Mouse (Mus musculus): ENCODE measurements around the gene Mocs3.
A peak's percentile ranks its signal among the peaks of the same experiment; 100 is the strongest.

Mocs3 gene

GRCm38 (mm10) chr2:168230026-168230728 lies at the start of gene Mocs3, which contains the start of the genes Gm20716 and Dpm1:
TSS of gene Mocs3 (plus strand) at chr2:168230622.
TSS of gene Gm20716 (minus strand) at chr2:168230364.
TSS of gene Dpm1 (minus strand) at chr2:168230591.
- DNase-seq = peak; percentile 92

DNA sequence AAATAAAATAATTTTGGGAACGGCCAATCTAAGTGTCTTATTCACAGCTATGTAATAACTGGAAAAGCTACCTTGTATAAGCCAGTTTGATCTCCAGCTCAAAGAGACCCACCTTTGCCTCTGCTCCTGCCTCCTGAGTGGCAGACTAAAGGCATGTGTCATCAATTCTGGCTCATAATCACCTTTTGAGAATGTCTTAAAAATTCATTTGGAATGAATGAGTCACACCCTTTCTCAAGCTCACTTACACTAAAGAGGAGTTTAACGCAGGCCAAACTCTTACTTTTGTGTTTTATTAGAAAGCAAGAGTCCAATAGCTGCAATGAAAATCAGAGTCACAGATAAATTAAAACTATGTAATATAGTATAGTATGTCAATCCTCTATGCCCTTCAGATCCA lies 38.6 kb upstream of the Mocs3 start:
- DNase-seq = no peak

GRCm38 (mm10) chr2:168193685-168194084 lies 36.7 kb upstream of the Mocs3 start:
- DNase-seq = no peak

- no peak for DNase-seq
Measured at GRCm38 (mm10) chr2:168195721-168196120, 34.7 kb upstream of the Mocs3 start.

DNA sequence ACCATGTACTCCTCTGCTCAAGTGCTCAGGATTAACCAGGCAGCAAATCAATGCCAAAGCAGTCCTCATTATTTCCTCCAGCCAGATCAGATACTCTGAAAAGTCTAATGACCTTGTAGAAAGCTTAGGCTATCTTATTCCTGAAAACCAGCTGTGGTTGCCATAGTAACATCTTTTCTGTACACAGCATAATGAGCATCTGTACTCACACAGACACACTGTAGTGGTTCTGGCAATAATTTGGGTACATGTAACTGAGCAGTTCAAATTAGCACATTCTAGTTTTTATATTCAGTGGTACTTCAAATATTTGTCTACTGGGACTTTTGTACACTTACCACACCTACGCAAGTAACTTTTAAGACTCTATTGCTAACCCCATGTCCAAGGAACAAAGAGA lies 32.0 kb upstream of the Mocs3 start:
- no peak for DNase-seq

DNA sequence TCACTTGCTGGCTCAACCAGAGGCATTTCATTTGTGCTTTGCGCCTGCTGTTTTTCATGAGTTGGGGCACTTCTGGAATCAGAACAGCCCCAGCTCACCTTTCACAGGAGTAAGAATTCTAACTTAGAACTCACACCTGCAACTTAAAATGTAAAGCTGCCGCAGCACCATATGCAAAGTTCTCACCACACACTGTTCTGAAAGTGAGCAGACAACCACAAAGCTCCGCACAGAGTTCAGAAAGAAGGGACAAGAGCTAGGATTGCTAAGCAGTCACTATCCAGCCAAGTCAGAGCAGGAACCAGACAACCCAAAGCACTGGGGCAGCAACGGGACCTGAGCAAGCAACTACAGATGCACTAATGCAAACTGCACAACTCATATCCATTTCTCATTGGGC lies 30.9 kb upstream of the Mocs3 start:
- no peak for DNase-seq

- no peak for DNase-seq
Measured at GRCm38 (mm10) chr2:168200014-168200691, 30.3 kb upstream of the Mocs3 start.

DNA sequence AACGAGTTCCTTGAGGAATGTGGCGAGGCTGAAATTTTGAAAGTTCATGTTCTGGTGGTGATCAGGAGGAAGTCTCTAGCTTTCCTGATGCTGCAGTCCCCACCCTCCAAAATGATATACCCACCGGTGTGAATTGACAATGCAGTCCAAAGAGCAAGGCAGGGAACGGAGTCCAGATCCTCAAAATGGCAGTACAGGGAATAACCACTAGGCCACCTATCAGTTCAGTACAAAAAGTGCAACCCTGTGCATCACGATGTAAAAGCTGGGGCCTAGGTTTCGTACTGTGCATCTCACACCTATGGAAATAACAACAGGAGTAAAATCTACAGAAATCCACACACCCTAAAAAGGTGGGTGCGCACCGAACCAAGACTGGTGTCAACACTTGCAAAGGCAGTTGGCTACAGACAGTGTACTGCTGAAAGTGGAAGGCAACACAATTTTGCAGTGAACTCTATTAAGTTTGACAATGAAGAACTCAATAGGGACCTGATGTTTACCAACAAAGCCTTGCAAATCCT lies 25.9 kb upstream of the Mocs3 start:
- DNase-seq = no peak

DNA sequence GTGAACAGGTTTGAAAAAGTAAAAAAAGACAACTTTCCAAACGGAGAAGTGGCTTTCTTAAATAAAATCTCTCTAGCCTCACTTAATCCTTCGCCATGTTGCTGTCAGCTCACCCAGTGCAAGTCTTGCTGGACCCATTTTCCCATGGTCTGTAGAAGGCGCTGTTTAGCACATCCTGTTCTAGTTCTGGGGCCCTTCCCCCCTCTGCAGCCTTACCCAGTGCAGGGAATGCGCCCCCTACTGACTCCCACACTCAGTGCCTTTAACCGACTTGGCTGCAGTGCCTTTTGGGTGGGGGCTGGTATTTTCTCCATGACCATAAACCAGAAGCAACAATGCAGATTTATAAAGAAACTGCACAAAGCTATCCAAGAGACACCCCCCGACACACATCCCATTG lies 25.2 kb upstream of the Mocs3 start:
- peak; percentile 95 for DNase-seq

- peak; percentile 38 for DNase-seq
Measured at GRCm38 (mm10) chr2:168205681-168206631, 24.5 kb upstream of the Mocs3 start.

DNA sequence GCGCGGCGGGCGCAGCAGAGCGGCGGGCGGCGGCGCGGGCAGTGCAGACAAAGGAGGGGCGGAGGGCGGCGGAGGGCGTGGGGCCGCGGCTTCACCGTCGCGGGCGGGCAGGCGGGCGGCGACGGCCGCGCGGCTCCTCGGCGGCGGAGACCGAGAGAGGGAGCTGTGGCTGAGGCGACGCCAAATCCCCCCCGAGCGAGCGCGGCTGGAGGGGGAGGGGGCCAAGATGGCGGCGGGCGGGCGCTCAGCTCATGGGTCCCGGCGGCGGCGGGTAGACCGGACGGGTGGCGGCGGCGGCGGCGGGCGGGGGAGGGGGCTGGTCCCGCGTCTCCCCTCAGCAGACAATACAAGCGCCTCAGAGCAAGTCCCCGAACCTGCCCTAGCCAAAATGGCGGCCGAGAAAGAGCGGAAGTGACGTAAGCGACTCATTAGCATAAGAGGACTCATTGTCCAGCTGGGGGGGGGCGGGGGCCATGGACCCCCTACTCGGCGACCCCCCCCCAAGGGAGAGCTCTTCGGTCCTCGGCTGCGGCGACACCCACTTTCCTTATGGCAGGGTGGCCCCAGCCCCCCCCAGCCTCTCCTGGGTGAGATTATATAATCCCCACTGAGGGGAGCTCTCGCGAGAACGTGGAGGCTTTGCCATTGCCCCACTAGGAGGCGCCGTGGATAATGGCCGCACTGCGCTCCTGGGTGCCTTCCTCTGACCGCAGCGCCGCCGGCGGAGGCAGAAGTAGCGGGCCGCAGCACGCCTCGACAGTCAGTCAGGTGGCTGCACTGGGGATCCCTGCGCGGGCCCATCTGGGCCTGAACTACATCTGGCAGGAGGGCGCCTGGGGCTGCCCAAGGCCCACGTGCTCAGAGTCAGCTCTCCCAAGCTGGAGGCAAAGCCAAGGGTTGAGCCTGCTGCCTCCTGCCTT lies 23.4 kb upstream of the Mocs3 start, which contains the start of gene Adnp:
Gene Adnp (minus strand): TSS at position 388 of the 920 bp plus-strand sequence.
- peak; percentile 98 for DNase-seq

GRCm38 (mm10) chr2:168207883-168208282 lies 22.5 kb upstream of the Mocs3 start:
- peak; percentile 39 for DNase-seq

DNA sequence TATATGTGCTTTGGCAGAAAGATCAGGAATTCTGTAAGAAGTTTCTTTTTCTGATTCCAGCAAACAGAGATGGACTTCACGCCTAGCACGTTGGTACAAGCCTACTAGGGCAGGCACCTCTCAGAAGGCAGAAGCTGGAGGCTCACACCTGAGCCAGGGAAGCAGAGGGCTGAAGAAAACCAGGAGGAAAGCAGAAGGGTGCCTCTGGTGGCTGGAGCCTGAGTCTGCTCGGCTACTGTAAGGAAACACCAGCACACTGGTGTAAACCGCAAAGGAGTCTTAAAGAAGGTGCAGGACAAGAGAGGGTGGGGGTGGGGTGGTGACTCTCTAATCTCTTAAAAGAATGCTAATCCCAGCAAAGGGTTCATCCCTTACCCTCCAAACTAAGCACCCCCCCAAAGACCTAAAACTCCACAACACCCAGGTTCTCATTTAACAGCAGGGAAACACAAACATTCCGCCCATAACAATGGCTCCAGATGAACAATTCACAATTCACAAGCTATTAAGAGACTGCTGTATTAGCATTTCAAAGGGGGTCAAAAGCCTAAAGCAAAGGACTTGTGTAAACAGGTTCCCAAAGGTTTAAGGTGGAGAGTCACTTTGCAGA lies 16.5 kb upstream of the Mocs3 start:
- no peak for DNase-seq

DNA sequence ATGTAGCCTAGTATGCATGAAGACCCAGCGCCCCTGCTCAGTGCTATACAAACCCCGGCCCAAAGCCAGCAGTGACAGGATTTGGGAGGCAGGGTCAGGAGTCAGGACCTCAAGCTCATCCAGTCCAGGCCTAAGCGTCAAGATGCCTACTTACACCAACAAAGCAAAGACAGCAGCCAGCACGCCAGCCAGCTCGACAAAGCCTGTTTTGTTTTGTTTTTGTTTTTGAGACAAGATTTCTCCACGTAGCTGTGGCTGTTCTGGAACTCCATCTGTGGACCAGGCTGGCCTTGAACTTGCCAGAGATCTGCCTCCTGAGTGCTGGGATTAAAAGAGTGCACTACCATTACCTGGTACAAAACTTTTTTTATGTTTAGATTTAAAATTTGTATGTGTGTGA lies 7.1 kb upstream of the Mocs3 start:
- no peak for DNase-seq

DNA sequence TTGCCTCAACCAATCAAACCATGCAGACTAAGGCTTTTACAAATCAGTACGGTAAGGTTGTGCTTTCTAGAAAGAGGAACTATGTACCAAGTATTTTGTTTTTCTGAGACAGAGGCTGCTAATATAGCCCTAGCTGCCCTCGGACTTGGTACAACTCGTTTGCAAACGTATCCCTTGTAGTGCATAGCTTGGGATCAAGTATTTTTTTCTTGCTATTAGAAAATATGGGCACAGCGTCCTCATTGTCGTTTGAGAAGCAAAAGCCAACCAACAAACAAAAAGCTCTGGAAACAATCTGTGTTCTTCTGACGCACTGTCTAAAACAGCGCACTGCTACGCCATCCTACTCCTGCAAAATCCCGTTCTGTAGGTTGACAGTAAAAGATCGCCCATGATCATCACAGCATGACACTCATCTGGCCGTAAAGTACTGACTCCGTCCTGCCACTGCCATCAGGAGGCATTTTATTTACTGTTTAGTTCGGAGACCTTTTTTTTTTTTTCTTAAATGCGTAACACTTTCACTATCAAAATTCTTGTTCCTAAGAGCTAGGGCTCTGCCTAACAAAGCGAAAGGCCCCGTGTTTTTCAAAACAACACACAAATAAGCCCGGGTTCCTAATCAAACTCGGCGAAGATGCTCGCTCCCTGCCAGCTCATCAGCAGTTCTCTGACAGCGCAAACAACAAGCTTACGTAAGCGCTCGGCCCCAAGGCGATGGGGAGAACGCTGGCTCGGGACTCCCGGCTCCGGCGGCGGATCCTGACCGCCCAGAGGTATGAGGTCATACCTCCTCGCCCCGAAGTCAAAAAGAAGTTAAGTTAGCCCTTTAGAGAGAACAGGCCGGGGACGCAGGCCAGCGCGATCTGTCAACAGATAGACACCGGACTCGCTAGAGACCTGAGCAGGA lies 1.1 kb upstream of the Mocs3 start:
- peak; percentile 64 for DNase-seq

GRCm38 (mm10) chr2:168230773-168231470 lies 500 bp downstream of the Mocs3 start:
- no peak for DNase-seq

DNA sequence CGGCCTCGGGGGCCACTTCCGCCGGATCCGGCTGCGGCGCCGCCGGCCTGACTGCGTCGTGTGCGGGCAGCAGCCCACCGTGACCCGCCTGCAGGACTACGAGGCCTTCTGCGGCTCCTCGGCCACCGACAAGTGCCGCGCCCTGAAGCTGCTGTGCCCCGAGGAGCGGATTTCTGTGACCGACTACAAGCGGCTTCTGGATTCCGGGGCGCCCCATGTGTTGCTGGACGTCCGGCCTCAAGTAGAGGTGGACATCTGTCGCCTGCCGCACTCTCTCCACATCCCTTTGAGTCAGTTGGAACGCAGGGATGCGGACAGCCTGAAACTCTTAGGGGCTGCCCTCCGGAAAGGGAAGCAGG lies 1.0 kb downstream of the Mocs3 start:
- no peak for DNase-seq

DNA sequence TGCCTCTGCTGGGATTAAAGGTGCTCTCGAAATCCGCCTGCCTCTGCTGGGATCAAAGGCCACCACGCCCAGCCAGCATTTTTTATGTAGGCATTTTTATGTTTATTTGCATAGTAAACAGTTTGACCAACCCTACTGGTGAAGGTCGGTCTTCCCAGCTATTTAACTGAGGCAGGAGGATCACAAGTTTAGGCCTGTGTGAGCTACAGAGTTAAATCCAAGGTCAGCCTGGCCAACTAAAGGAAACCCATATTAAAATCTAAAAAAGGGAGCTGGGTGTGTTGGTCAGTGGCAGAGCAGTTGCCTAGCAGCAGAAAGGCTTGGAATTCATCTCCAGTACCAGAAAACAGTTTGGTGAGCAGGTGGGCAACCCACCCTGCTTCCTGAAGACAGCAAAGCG lies 2.9 kb downstream of the Mocs3 start:
- no peak for DNase-seq

- DNase-seq = no peak
Measured at GRCm38 (mm10) chr2:168238335-168238734, 7.9 kb downstream of the Mocs3 start.

GRCm38 (mm10) chr2:168242841-168243240 lies 12.4 kb downstream of the Mocs3 start:
- no peak for DNase-seq

All from kidney, adult 9 months (tissue).